Mouse (Mus musculus) lung, adult 2 months (tissue): ENCODE results near the gene Orm3.

Experiments
- CTCF ChIP-seq: fragments of 200-500 bp; IDR thresholded peaks from 2 replicates; pipeline ENCODE4 v1.5.1; 2011; ENCODE audit warnings: mild to moderate bottlenecking, low read length, control low read depth; ENCODE audit not compliant: insufficient read depth
- POLR2A ChIP-seq: fragments of 200-500 bp; IDR thresholded peaks from 2 replicates; pipeline ENCODE4 v1.6.1; 2011; ENCODE audit warnings: low read depth, mild to moderate bottlenecking, control low read depth, low read length, borderline replicate concordance; ENCODE audit errors: extremely low read depth

DNA sequence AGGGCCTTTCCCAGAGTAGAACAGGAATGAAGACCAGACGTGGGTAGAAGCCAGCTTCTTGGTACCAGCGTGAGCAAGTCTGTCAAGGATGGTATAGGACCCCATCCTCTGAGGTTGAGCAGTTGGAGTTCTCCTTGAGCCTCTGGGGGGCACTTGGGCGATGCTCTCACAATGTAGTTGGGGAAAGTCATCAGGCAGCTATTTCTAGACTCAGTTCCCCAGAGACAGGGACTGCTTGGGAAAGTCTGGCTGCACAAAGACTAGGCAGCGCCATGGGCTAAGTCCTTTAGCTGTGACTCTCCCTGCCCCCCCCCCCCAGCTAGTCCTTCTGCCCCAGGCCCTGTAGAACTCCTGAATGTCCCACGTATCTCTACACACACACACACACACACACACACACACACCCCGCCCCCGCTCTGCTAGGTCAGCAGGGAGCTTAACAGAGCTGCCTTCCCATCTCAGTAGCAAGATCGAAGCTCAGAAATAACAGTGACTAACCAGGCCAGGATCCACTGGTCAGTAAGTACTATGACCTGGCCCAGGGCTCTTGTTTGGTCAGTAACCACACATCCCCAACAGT is 43.8 kb downstream of the Orm3 start:
- TF ChIP-seq CTCF (no peak), POLR2A (no peak)
